Mouse (Mus musculus) A20 (cell line): ENCODE data around the gene Entpd5.
A peak's percentile ranks its signal among the peaks of the same experiment; 100 is the strongest.

Experiments
- DNase-seq: peaks from one replicate; pipeline ENCODE4 v3.0.0-alpha.2; 2011; ENCODE audit warnings: low read depth, low spot score

Entpd5 gene

GRCm38 (mm10) chr12:84408819-84409507 is at the start of gene Entpd5, which contains the start of gene Bbof1:
TSS of gene Entpd5 (minus strand) at chr12:84409029.
TSS of gene Bbof1 (plus strand) at chr12:84409071.
- peak; percentile 91 for DNase-seq

- DNase-seq: no peak
Observed at GRCm38 (mm10) chr12:84456911-84457310, 48.1 kb upstream of the Entpd5 start.

- no peak for DNase-seq
Observed at GRCm38 (mm10) chr12:84451801-84452200, 43.0 kb upstream of the Entpd5 start.

DNA sequence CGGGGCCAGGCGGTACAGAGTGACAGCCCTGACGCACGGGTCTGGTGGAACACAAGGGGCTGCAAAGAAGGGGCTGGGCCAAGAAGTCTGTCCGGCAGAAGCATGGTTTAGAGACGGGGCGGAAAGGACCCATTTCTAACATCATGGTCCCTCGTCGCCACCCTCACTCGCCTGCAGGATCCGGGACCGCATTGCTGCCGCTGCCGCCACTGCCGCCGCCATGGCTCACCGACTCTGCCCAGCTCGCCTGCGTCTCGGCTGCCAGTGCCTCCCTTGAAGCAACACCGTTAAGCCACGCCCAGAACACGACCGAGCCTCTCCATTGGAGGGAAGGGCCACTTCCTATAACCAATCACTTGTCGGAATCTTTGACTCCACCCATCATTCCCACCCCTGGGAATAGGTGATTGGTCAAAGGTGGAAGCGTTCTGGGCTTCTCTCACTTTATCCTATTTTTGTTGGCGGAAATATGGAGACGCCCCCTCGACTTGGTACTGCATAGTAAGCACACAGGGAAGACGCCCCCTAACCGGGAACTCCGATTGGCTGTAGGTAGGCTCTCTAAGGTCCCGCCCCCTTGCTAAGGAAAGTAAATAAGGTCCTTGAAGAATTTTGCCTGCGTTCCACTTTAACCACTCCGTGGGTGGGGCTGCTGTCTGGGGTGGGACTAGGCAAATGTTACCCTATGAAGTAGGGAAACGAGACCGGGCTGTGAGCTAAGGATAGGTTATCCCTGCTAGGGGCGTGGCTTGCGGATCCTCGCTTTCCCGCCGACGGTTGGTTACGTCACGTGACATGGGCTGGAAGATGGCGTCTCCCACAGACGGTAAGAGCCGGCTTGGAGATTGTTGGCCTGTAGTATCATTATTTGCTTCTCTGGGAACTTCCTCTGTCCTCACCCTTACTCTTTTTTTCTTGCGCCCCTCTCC is 42.2 kb upstream of the Entpd5 start, which contains the start of the genes Aldh6a1 and Lin52:
Gene Aldh6a1, minus strand, starts transcription at position 287 of the 929 bp plus-strand sequence.
Gene Lin52, plus strand, starts transcription at position 705 of the 929 bp plus-strand sequence.
- DNase-seq: peak; percentile 99

GRCm38 (mm10) chr12:84450351-84450717 is 41.5 kb upstream of the Entpd5 start:
- DNase-seq: no peak

GRCm38 (mm10) chr12:84449887-84450286 is 41.1 kb upstream of the Entpd5 start:
- no peak for DNase-seq

GRCm38 (mm10) chr12:84448181-84448580 is 39.4 kb upstream of the Entpd5 start:
- DNase-seq: no peak

DNA sequence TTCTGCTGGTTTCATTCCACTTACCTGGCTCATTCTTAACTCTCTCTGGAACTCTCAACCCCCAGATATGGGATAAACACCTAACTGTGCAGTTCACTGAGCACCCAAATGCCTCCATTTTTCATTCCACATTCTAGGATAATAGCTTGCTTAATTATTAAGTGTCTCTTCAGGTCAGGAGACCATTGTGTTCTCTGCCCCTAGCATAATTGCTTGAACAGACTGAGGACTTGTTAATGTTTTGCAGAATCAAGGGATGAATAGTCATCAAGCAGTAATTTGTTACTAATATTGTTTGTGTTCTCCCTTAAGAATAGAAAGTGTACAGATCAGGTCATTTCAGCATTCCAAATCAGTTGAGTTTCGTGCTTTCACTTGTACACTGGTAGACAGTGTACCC is 38.6 kb upstream of the Entpd5 start:
- no peak for DNase-seq

DNA sequence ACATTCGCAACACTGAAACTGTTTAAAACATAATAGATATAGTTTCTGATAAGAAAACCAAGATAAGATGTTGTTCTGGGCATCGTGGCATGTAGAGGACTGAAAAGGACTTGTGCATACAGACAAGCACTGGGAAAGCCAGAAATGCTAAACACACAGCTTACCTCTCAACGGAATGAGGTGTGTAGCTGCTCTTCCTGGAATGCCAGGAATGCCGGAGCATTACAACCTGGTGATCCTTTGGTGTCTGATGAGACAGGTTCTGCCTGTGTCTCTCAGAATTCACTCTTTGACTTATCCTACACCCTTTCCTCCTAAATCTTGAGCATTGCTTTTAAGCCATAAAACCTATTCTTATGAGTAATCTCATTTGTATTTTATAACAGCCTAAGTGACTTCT is 33.7 kb upstream of the Entpd5 start:
- no peak for DNase-seq

GRCm38 (mm10) chr12:84438697-84439096 is 29.9 kb upstream of the Entpd5 start:
- DNase-seq: no peak

- DNase-seq: no peak
Observed at GRCm38 (mm10) chr12:84429825-84430224, 21.0 kb upstream of the Entpd5 start.

DNA sequence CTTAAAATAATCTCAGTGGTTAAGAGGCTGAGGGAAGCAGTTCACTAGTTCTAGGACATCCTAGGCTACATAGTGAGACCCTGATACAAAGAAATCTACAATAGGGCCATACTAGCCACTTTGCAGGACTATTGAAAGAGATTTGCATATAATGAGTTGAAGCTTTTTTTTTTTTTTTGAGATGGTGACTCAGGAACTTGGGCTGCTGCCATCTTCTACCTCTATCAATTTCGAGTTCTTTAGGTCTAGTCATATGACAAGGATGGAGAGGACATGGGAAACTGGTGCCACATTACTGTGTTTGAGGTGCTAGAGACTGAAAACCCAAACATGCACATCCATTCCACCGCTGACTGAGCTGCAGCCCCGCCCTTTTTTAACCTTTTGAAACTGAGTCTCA is 15.2 kb upstream of the Entpd5 start:
- no peak for DNase-seq

GRCm38 (mm10) chr12:84417605-84417922 is 8.7 kb upstream of the Entpd5 start:
- no peak for DNase-seq

DNA sequence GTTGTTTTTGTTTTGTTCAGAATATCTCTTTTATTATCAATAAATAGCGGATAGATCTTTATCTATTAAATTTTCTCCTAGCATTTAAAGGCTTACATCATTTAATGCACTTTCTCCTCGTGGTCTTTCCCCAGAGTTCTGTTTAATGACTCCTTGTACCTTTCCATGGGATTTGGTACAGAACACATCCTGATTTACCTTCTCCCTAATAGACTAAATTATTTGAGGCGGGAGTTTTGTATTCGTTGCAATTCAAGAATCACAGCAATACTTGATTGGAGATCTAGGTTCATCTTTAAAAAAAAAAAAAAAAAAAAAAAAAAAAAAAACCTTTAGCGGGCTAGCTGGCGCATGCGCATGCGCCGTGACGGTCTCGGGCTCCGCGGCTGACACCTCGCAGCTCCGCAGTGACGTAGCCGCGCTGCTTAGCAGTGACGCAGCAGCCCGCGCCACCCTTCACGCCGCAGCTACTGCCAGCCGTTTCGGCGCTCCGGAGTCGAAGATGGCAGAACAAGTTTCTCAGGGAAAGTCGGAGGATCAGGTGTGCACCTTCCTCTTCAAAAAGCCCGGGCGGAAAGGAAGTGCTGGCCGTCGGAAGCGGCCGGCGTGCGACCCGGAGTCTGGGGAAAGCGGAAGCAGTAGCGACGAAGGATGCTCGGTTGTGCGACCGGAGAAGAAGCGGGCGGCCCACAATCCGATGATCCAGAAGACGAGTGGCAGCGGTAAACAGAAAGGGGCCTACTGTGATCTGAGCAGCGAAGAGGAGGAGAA is 8.2 kb upstream of the Entpd5 start, which contains the start of gene Rnf113a2:
Gene Rnf113a2, plus strand, starts transcription at position 363 of the 771 bp plus-strand sequence.
- peak; percentile 95 for DNase-seq

DNA sequence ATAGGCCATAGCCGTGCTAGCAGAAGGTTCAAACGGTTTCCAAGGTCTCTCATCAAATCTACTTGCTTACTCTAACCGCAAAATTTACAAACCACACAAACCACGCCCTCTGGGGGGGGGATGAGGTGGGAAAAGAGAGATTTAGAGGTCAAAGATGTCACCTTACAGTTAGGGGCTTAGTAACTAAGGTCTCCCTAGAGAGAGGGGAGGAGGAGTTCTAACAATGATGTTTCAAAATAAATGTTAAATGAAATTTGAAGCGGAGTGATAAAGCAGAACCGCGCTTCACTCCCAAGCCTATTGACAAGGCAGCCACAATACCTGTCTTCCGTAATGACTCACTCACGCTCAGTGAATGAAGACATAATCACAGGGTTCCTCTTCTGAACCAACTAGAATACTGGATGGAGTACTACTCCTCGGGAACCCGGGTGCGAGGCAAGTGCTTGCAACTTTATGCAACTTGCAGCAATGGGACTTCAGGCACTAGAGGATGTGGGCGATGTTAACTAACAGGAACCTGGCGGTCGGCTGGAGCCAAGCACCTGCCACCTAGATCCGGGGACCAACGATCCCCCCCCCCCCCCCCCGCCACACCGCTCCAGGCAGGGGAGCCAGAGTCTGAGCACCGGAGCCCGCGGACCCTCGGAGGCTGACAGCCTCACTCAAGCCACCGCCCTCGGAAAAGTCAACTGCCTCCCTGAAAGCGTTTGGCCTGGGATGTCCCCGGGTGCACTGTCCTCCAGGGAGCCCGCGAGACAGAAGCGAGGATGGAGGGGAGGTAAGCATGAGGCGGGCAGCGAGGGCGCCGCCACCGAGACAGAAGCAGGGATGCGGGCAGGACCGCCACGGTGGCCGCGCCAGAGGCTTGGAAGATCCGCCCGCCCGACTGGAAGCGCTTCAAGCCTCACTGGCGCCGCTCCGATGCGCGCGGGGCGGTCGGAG is 683 bp downstream of the Entpd5 start:
- DNase-seq: peak; percentile 90

DNA sequence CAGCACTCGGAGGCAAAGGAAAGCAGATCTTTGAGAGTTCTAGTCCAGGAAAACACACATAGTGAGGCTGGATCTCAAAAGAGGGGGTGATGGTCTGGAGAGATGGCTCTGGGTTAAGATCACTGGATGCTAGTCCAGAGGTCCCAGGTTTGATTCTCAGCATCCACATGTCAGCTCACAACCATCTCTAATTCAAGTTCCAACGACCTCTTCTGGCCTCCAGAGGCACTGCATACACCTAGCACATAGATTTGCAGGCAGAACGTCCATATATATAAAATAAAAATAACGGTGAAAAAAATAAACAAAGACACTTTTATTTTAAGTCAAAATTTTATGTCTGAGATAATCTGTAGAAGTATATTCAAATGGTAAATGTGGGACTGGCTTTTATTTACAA is 1.6 kb downstream of the Entpd5 start:
- DNase-seq: peak; percentile 21

DNA sequence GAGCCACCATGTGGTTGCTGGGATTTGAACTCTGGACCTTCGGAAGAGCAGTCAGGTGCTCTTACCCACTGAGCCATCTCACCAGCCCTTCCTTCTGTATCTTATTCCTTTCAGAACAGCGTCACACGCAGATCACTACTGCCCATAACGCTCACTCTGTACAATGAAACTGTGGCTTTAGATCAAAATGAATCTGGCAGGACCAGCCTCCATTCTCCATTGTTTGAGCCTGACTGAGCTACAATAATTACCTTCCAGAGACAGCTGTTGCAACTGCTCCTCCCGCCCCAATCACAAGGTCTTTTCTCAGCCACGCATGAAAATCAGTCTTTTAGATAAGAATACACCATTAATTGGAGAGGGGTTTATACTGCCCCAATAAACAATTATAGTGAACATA is 4.3 kb downstream of the Entpd5 start:
- DNase-seq: no peak

DNA sequence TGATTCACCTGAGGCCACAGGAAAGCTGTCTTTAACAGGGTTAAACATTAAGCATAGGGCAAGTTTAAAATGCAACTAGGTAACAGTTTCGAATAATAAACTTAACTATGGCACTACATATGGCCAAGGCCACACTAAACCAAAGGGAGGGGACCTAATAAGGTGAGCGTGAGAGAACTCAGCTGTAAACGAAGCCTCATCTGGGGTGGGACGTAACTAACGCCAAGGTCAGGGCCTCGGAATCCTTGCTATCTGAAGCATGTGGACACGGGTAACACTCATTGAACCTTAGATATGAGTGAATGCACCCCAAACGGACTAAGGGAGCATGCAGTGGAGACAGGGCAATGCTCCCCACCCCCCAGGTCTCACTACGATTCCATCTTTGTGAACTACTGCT is 5.9 kb downstream of the Entpd5 start:
- no peak for DNase-seq

DNA sequence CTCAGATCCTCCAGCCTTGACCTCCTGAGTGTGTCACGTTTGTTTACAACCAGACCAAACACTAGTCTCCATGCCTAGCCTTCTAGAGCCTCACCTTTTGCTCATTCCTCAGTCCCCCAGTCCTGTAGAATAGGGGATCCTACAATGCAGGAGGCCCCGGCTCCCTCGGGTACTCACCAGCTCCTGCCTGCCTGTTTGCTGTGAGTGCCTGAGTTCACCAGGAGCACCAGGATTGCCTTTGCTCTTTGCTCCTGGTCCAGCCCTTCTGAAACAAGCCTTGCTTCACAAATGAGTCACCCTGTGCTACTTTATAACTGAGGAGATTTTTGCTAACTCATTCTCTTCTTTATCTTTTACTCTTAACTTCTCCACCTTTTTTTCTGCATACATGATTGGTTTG is 8.2 kb downstream of the Entpd5 start:
- DNase-seq: no peak

DNA sequence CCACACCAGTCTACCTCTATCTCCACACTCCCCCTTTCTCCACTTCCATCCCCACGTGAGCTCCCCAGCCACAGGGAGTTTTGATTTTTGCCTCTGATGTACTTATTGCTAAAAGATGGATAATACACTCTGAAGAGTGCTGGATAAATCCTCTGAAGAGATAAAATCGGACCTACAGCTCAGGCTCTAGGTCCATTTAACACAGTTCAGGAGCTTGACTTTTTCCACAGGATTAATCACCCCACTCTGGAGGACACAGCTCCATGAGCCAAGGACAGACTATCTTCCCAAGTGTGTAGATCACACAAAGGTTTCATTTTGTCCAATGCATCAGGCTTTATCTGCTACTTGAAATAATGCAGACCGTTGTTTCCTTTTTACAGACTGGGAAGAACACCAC is 8.8 kb downstream of the Entpd5 start:
- no peak for DNase-seq

- no peak for DNase-seq
Observed at GRCm38 (mm10) chr12:84399663-84400062, 9.2 kb downstream of the Entpd5 start.
